Mouse (Mus musculus): ENCODE data around the gene Nkd1.

DNA sequence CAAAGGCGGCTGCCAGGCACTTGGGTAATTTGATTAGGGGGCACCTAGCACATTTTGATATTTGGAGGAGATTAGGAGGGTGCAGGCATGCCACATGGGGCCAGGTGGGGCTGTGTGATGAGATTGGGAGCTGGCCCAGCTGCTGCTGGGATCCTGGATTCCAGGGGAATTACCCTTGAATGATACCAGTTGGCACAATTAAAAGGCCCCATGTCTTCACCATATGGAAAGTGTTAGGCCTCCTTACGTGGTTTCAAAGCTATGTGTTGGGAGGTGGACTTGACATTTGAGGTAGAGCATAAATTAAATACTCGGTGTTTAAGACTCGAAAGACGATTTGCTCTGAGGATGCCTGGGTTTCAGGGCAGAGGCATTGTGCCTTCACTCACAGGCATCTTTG is 5.1 kb downstream of the Nkd1 start:
- TF ChIP-seq POLR2A (IDR thresholded peaks at IDR 0.05; ENCODE audit: control insufficient read depth, extremely low read depth, insufficient read depth, low read length, poor library complexity) = no peak
- no peak for TF ChIP-seq CTCF (IDR thresholded peaks at IDR 0.05; ENCODE audit: borderline replicate concordance, control insufficient read depth, extremely low read depth, insufficient read depth, low read length, poor library complexity)
